Mouse (Mus musculus) liver, adult 2 months (tissue): ENCODE results near the gene Ngf.

Source experiments
- CTCF ChIP-seq: fragments of 200-500 bp; IDR thresholded peaks from 2 replicates; pipeline ENCODE4 v1.5.1; 2011; ENCODE audit warnings: low read depth, low read length, control low read depth
- POLR2A ChIP-seq: fragments of 200-500 bp; IDR thresholded peaks from 2 replicates; pipeline ENCODE4 v1.6.1; 2011; ENCODE audit warnings: low read length, control low read depth; ENCODE audit not compliant: insufficient read depth; ENCODE audit errors: extremely low read depth

DNA sequence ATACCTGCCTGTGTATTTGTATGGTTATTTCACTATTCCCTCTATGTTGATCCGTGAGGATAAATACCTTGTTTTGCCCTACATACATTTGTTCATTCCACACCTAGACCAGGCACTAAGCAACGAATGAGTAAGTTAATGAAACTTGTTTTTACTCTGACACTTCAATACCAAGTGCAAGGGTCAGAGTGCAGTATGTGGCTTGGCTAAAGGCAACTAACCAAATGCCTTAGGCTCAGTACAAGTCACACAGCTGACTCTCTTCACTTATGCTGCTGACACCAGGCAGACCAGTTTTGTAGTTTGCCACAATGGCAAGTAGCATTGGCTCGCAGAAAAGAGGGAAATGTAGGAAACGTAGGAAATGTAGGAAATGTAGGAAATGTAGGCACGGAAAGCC, 77.8 kb downstream of the Ngf start:
- TF ChIP-seq POLR2A (no peak), CTCF (no peak)
